Mouse (Mus musculus) forebrain, embryonic 15.5 days (tissue): ENCODE results near the gene Cstb. TPM values are rescaled to one million over a fixed set of nuclear protein-coding genes. Genes with fewer than 3 reads are reported as not detected.

Source experiments
- ATAC-seq: fragments of 200-750 bp; cut with Nextera tagmentation; replicated peaks from 2 replicates; pipeline ENCODE4 v1.8.0; 2017; ENCODE audit warnings: mild to moderate bottlenecking, moderate TSS enrichment, moderate library complexity
- H3K27ac ChIP-seq: fragments of 300-500 bp; sonication (generic); replicated peaks from 2 replicates; pipeline ENCODE4 v1.5.1; 2015; ENCODE audit warnings: mild to moderate bottlenecking, inconsistent platforms
- H3K27me3 ChIP-seq: fragments of 300-500 bp; sonication (generic); 2 replicates; pipeline ENCODE4 v1.6.1; 2015; ENCODE audit warnings: inconsistent platforms
- H3K36me3 ChIP-seq: fragments of 300-500 bp; sonication (generic); 2 replicates; pipeline ENCODE4 v1.6.1; 2015; ENCODE audit warnings: mild to moderate bottlenecking, inconsistent platforms
- H3K4me1 ChIP-seq: fragments of 300-500 bp; sonication (generic); 2 replicates; pipeline ENCODE4 v1.6.1; 2015; ENCODE audit warnings: inconsistent platforms
- H3K4me2 ChIP-seq: fragments of 300-500 bp; sonication (generic); replicated peaks from 2 replicates; pipeline ENCODE4 v1.6.1; 2015; ENCODE audit warnings: mild to moderate bottlenecking, inconsistent platforms
- H3K4me3 ChIP-seq: fragments of 300-500 bp; sonication (generic); 2 replicates; pipeline ENCODE4 v1.5.1; 2015; ENCODE audit warnings: mild to moderate bottlenecking, inconsistent platforms
- H3K9ac ChIP-seq: fragments of 300-500 bp; sonication (generic); replicated peaks from 2 replicates; pipeline ENCODE4 v1.6.1; 2015; ENCODE audit warnings: mild to moderate bottlenecking, inconsistent platforms
- H3K9me3 ChIP-seq: fragments of 300-500 bp; sonication (generic); 2 replicates; pipeline ENCODE4 v1.6.1; 2016; ENCODE audit warnings: inconsistent platforms
- WGBS: fragments of 180-500 bp; shearing (Covaris S2); methylation state at CpG from one replicate; pipeline ENCODE4 v1.1.7; 2015; ENCODE audit warnings: mixed read lengths; 5-methylcytosine and 5-hydroxymethylcytosine counted together
- microRNA-seq: library from miRNA; unstranded; fragments of <30 nt; microRNA quantifications from one replicate; pipeline ENCODE4, GENCODE M21; 2016
- polyA plus RNA-seq: library from polyadenylated mRNA; unstranded; fragments of >200 nt; fragmentation: Nextera tagmentation; extraction: Ambion mirVana; gene quantifications from 2 replicates; pipeline ENCODE4 v1.2.1, GENCODE M21; 2015

Cstb gene
- polyA plus RNA-seq, 1 experiment from 2014 or later = 100 TPM

GRCm38 (mm10) chr10:78464792-78465207 lies 39.3 kb downstream of the Cstb start, which contains the start of gene Pdxk:
TSS of gene Pdxk (minus strand) at chr10:78464975.
- Histone ChIP-seq H3K9me3 (no peaks in the 10 kb centered on the region), H3K27me3 (no peaks in the 10 kb centered on the region), H3K4me2 (peak within 1 kb of the TSS; percentile 100), H3K4me3 (peak within 1 kb of the TSS; percentile 82), H3K4me1 (peaks cover 11% of the 10 kb centered on the region), H3K36me3 (no peaks in the 10 kb centered on the region), H3K27ac (peak within 1 kb of the TSS; percentile 43; the same call in 1 of the 2 replicates), H3K9ac (peak within 1 kb of the TSS; percentile 66)
- WGBS = under 1% methylated on average over 35 of the region's 35 CpGs
- peak; percentile 93 for ATAC-seq

DNA sequence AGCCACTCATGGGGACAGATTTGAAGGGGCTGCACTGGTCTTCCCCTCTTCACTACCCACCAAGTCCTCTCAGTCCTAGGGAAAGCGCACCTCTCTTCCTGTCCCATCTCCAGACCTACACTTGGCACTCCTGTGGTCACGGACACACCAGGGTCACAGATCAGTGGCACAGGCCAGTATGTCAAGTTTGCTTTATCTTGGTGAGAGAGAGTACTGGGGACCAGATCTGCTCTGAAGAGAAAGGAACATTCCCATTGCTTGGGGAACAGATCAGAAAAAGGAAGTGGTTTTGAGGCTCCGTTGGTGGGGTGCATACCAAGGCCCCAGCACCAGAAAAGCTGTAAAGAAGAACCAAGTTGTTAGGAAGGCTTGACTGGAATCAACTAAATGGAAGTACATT lies 40.0 kb downstream of the Cstb start:
- no peaks in the 10 kb centered on the region for H3K9me3 ChIP-seq
- no peaks in the 10 kb centered on the region for H3K36me3 ChIP-seq
- no peaks in the 10 kb centered on the region for H3K27me3 ChIP-seq
- peaks cover 11% of the 10 kb centered on the region for H3K4me1 ChIP-seq
- 0 out of 2 replicates have a peak overlapping the region, but pooled peaks have one; percentile 82 for H3K4me3 ChIP-seq
- peak overlapping the region; percentile 100; the same call in 1 of the 2 replicates for H3K4me2 ChIP-seq
- peak; percentile 36; the same call in 1 of the 2 replicates for ATAC-seq
- H3K9ac ChIP-seq = no peak overlapping the region
- no peak overlapping the region for H3K27ac ChIP-seq
- WGBS = 91% methylated on average over 3 of the region's 3 CpGs

DNA sequence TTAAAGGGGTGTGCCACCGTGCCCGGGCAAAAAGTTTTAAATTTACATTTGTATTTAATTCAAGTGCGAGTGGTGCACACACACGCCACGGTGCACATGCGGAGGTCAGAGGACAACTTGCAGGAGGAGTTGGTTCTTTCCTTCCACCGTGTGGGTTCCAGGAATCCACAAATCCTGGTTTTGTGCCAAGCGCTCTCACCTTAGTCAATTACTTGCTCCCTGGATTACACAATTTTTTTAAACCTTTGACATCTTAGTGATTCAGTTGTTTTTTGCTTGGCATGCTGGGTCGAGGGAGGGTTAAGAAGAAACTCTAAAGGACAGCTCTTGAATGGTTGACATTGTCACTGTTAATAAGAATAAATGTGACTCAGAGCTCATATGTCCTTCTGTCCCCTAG lies 41.2 kb downstream of the Cstb start:
- no peak for ATAC-seq
- H3K4me2 ChIP-seq = no peak overlapping the region
- H3K9me3 ChIP-seq = no peaks in the 10 kb centered on the region
- no peak overlapping the region for H3K4me3 ChIP-seq
- no peaks in the 10 kb centered on the region for H3K36me3 ChIP-seq
- H3K27ac ChIP-seq = no peak overlapping the region
- peaks cover 15% of the 10 kb centered on the region for H3K4me1 ChIP-seq
- no peak overlapping the region for H3K9ac ChIP-seq
- 86% methylated on average over 9 of the region's 9 CpGs for WGBS
- H3K27me3 ChIP-seq = no peaks in the 10 kb centered on the region

DNA sequence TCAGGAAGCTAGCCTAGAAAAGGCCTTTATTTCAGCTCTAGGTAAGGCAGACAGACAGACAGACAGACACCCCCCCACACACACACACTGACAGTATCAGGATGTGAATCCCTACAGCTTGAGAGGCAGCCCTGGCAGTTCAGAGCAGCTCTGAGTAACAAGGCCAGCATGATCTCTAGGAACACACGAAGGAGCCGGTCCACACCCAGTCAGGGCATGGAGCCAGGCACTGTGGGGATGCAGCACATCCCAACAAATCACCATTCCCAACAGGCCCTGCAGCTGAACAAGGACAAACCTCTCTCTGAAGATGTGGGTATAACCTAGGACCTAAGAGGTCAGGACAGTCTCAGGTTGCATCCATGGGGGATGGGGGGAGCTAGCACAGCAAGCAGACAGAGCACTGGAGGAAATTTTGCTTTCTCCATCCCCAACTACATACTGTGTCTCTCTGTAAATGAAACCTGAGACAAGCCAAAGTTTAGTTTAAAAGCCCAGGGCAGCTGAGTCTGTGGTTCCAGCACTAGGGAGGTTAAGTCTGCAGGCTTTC lies 42.4 kb downstream of the Cstb start:
- no peak for ATAC-seq
- Histone ChIP-seq H3K9ac (no peak overlapping the region), H3K27me3 (no peaks in the 10 kb centered on the region), H3K36me3 (no peaks in the 10 kb centered on the region), H3K9me3 (no peaks in the 10 kb centered on the region), H3K27ac (no peak overlapping the region), H3K4me1 (peaks cover 15% of the 10 kb centered on the region), H3K4me3 (no peak overlapping the region), H3K4me2 (no peak overlapping the region)
- 44% methylated on average over 2 of the region's 2 CpGs for WGBS

DNA sequence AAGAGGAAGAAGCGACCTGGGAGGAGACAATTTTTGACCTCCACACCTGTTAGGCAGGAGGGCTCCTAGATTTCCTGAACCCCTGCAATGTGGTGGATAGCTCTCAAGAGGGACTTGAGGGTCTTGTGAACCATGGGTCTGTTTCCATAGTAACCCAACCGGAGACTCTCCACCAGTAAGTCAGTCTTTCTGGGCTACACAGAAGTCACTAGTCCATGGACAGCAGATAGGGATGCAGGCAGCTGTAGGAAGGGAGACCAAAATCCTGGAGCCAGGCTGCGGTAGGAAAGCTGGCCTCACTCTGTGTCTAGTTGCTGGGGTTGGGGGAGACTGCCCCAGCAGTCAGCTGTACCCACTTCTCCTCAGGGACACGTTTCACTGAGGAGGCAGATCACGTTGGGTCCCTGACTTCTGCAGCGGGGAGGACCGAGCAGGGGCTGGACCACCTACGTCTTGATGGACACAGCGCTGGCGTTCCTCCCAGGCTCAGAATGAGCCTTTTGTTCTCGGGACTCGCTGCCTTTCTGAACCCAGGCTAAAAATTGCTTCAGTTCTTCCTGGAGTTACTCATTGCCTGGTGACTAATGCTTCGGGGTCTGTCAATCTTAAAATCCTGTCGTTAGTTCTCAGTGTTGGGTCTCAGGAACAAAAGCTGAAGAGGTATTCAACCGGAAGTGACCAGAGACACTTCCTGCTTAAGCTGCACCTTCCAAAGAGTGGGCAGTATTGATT lies 45.3 kb downstream of the Cstb start:
- H3K4me1 ChIP-seq = peaks cover 4% of the 10 kb centered on the region; the same call in 1 of the 2 replicates
- H3K27me3 ChIP-seq = no peaks in the 10 kb centered on the region
- WGBS = 18% methylated on average over 15 of the region's 15 CpGs
- H3K36me3 ChIP-seq = no peaks in the 10 kb centered on the region
- H3K4me3 ChIP-seq = no peak overlapping the region
- ATAC-seq = peak; percentile 51; the same call in 1 of the 2 replicates
- H3K4me2 ChIP-seq = peak overlapping the region; percentile 22; the same call in 1 of the 2 replicates
- H3K27ac ChIP-seq = no peak overlapping the region
- no peaks in the 10 kb centered on the region for H3K9me3 ChIP-seq
- no peak overlapping the region for H3K9ac ChIP-seq

- Histone ChIP-seq H3K9ac (no peak overlapping the region), H3K4me3 (no peak overlapping the region), H3K36me3 (no peaks in the 10 kb centered on the region), H3K27ac (no peak overlapping the region), H3K4me2 (no peak overlapping the region), H3K27me3 (no peaks in the 10 kb centered on the region), H3K4me1 (peaks cover 4% of the 10 kb centered on the region; the same call in 1 of the 2 replicates), H3K9me3 (no peaks in the 10 kb centered on the region)
- 89% methylated on average over 3 of the region's 3 CpGs for WGBS
- no peak for ATAC-seq
Observed at GRCm38 (mm10) chr10:78472046-78472445, 46.6 kb downstream of the Cstb start.

DNA sequence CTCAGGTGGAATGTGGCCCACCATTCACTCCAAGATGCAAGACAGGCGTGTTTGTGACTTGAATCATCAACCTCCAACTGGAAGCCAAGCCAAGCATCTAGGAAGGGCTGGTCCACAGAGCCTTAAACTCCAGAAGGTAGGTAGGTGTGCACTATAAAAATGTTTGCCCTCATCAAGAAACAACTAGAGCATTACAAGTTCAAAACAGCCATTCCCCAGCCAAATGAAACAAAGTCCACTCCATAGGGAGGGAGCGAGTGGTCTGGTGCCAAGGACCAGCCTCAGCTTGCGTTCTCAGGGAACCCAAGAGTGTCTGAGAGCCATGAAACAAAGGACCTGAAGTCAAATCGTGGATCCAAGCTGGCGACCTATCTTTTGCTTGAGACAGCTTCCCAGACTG lies 48.0 kb downstream of the Cstb start:
- Histone ChIP-seq H3K27ac (no peak overlapping the region), H3K9ac (no peak overlapping the region), H3K27me3 (no peaks in the 10 kb centered on the region), H3K9me3 (no peaks in the 10 kb centered on the region), H3K36me3 (no peaks in the 10 kb centered on the region), H3K4me2 (no peak overlapping the region), H3K4me1 (peaks cover 4% of the 10 kb centered on the region; the same call in 1 of the 2 replicates), H3K4me3 (no peak overlapping the region)
- no peak for ATAC-seq
- 52% methylated on average over 5 of the region's 5 CpGs for WGBS

DNA sequence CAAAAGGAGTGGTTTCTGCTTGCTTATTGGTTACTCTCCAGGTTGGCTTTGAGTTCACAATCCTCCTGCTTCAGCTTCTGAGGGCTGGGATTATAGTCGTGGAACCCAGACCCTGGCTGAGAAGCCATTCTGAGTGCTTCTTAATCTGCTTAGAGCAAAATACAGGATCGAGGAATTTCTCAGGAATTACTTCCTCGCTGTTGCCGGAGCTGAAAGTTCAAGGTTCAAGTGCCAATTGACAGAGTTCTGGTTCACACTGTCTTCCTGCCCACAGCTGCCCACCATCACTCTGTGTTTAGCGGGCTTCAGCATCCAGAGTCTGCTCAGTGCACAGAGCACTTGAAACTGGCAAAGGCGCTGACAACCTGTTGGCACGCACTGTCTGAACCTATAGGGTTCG lies 49.3 kb downstream of the Cstb start:
- ATAC-seq = no peak
- WGBS = 74% methylated on average over 8 of the region's 8 CpGs
- H3K36me3 ChIP-seq = no peaks in the 10 kb centered on the region
- no peak overlapping the region for H3K27ac ChIP-seq
- H3K4me3 ChIP-seq = no peak overlapping the region
- no peaks in the 10 kb centered on the region for H3K27me3 ChIP-seq
- no peaks in the 10 kb centered on the region for H3K9me3 ChIP-seq
- H3K9ac ChIP-seq = no peak overlapping the region
- H3K4me1 ChIP-seq = peaks cover 4% of the 10 kb centered on the region; the same call in 1 of the 2 replicates
- H3K4me2 ChIP-seq = no peak overlapping the region

- 76% methylated on average over 4 of the region's 4 CpGs for whole genome bisulfite sequencing
- Histone ChIP-seq H3K36me3 (no peaks in the 10 kb centered on the region), H3K27ac (no peak overlapping the region), H3K9me3 (no peaks in the 10 kb centered on the region), H3K4me1 (peaks cover 5% of the 10 kb centered on the region; the same call in 1 of the 2 replicates), H3K4me2 (no peak overlapping the region), H3K4me3 (no peak overlapping the region), H3K9ac (no peak overlapping the region), H3K27me3 (no peaks in the 10 kb centered on the region)
- ATAC-seq = no peak
Observed at GRCm38 (mm10) chr10:78476821-78477220, 51.4 kb downstream of the Cstb start.

Small RNA genes lying within 50 kb of the gene (microRNA-seq; reads per million reads assigned to microRNA genes)
- gene Mir6410 (not detected), gene Mir6907 (1.3 reads per million), gene Mir6908 (not detected)

Other genes starting within 250 kb of the Cstb start
- 22.5 and 24.2 TPM in 2 replicates for gene Pwp2, start 240.5 kb upstream of the Cstb start, polyA plus RNA-seq
- gene Trappc10, start 181.0 kb upstream of the Cstb start, polyA plus RNA-seq = 27.2 and 27.5 TPM in 2 replicates
- 69.9 and 72.2 TPM in 2 replicates for gene Agpat3, start 73.2 kb upstream of the Cstb start, polyA plus RNA-seq
- gene Rrp1, start 12.6 kb upstream of the Cstb start, polyA plus RNA-seq = 395 and 412 TPM in 2 replicates
- gene Pdxk, start 39.3 kb downstream of the Cstb start, polyA plus RNA-seq = 13.6 and 13.9 TPM in 2 replicates
- gene Olfr1358, start 91.8 kb downstream of the Cstb start, polyA plus RNA-seq = not detected in 2 replicates
- 39.7 and 40.6 TPM in 2 replicates for gene Ilvbl, start 148.7 kb downstream of the Cstb start, polyA plus RNA-seq
- gene Syde1, start 166.3 kb downstream of the Cstb start, polyA plus RNA-seq = 3.6 TPM in 2 replicates
- gene Olfr1357, start 192.4 kb downstream of the Cstb start, polyA plus RNA-seq = not detected in 2 replicates